Mouse (Mus musculus) liver, embryonic 14.5 days (tissue): Measurements from ENCODE around the gene Lmo4. TPM values are rescaled to one million over a fixed set of nuclear protein-coding genes. Genes with fewer than 3 reads are reported as not detected.

Experiments
- ATAC-seq: fragments of 200-750 bp; cut with Nextera tagmentation; 2 replicates; pipeline ENCODE4 v1.8.0; 2017; ENCODE audit warnings: moderate number of reproducible peaks, mild to moderate bottlenecking, moderate library complexity; ENCODE audit not compliant: insufficient read depth
- DNase-seq, 3 experiments: peaks; one replicate each; pipeline ENCODE4 v3.0.0-alpha.2; 2012 to 2013; ENCODE audit warnings: low read depth in 3 of 3, low spot score in 3 of 3
- H3K27ac ChIP-seq: fragments of 300-500 bp; sonication (generic); 2 replicates; pipeline ENCODE4 v1.5.1; 2014; ENCODE audit warnings: moderate library complexity, mild to moderate bottlenecking, control low read depth, inconsistent platforms
- H3K27me3 ChIP-seq: fragments of 300-500 bp; sonication (generic); 2 replicates; pipeline ENCODE4 v1.6.1; 2014; ENCODE audit warnings: mild to moderate bottlenecking, low read length, moderate library complexity; ENCODE audit not compliant: control insufficient read depth, insufficient read depth
- H3K36me3 ChIP-seq: fragments of 300-500 bp; sonication (generic); replicated peaks from 2 replicates; pipeline ENCODE4 v1.6.1; 2014; ENCODE audit warnings: low read depth; ENCODE audit not compliant: control insufficient read depth, insufficient read depth
- H3K4me1 ChIP-seq, 2 experiments: fragments of 200-500 bp in 1 of 2; fragments of 300-500 bp in 1 of 2; sonication (generic) in 1 of 2; replicated peaks; 2 replicates each; pipeline ENCODE4 v1.6.1; 2012 to 2014; ENCODE audit warnings: antibody characterized with exemption in 1 of 2, inconsistent platforms in 1 of 2, low read length in 1 of 2; ENCODE audit not compliant: control insufficient read depth in 2 of 2, insufficient read depth in 2 of 2
- H3K4me2 ChIP-seq: fragments of 300-500 bp; sonication (generic); 2 replicates; pipeline ENCODE4 v1.6.1; 2014; ENCODE audit warnings: low read depth, mild to moderate bottlenecking, control low read depth, moderate library complexity
- H3K4me3 ChIP-seq, 2 experiments: fragments of 200-500 bp in 1 of 2; fragments of 300-500 bp in 1 of 2; sonication (generic) in 1 of 2; 2 replicates each; pipeline ENCODE4 v1.5.1; 2012 to 2014; ENCODE audit warnings: low read depth in 2 of 2, low read length in 2 of 2, mild to moderate bottlenecking in 2 of 2, control low read depth in 1 of 2, inconsistent platforms in 1 of 2, moderate library complexity in 1 of 2; ENCODE audit not compliant: insufficient read depth in 1 of 2
- H3K9ac ChIP-seq: fragments of 300-500 bp; sonication (generic); replicated peaks from 2 replicates; pipeline ENCODE4 v1.6.1; 2014; ENCODE audit warnings: mild to moderate bottlenecking, control low read depth, moderate library complexity
- H3K9me3 ChIP-seq: fragments of 300-500 bp; sonication (generic); 2 replicates; pipeline ENCODE4 v1.6.1; 2016; ENCODE audit warnings: low read length, mixed read lengths; ENCODE audit not compliant: control insufficient read depth
- CTCF ChIP-seq: IDR thresholded peaks from 2 replicates; pipeline ENCODE4 v1.5.1; 2016; ENCODE audit warnings: antibody characterized with exemption, low read depth, control low read depth
- EP300 ChIP-seq: IDR thresholded peaks from 2 replicates; pipeline ENCODE4 v1.6.1; 2016; ENCODE audit warnings: antibody characterized with exemption, low read depth
- WGBS: fragments of 180-500 bp; shearing (Covaris S2); extraction: QIAGEN DNeasy Blood & Tissue Kit; methylation state at CpG from one replicate; pipeline ENCODE4 v1.1.7; 2014; ENCODE audit not compliant: insufficient replicate concordance; 5-methylcytosine and 5-hydroxymethylcytosine counted together
- polyA plus RNA-seq, 2 experiments: library from polyadenylated mRNA; depleted of rRNA in 1 of 2; stranded (reverse) in 1 of 2; unstranded in 1 of 2; fragments of >200 nt; fragmentation: Nextera tagmentation in 1 of 2; extraction: Ambion mirVana in 1 of 2; gene quantifications; 2 replicates each; pipeline versions ENCODE4 v1.2.1 to v1.2.3; 2012 to 2014

The Lmo4 gene
- polyA plus RNA-seq, 2 experiments, result 12.5 to 15.4 TPM

DNA sequence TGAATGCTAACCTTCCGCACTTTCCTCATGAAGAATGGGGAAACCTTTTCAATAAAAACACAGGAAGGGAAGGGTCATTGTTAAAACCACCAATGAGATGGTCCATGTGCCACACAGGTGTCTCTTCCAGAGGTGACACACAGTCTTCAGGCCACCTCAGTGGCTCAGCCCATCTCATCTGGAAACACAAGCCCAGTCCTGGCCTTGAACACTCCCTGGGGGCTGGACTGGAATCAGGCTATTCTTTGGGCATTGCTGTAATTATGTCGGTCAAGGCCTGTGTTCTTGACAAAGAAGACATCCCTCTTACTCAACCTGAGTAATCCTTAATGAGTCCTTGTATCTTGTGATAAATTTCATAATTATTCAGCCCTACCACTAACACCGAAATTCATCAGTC, 36.1 kb upstream of the Lmo4 start:
- TF ChIP-seq EP300 (no peak), CTCF (no peak)
- 72% methylated on average over 3 of the region's 3 CpGs for WGBS
- no peaks in the 10 kb centered on the region for H3K36me3 ChIP-seq
- H3K4me3 ChIP-seq, result no peak overlapping the region
- H3K4me2 ChIP-seq, result no peak overlapping the region
- no peaks in the 10 kb centered on the region for H3K27me3 ChIP-seq
- H3K9me3 ChIP-seq, result no peaks in the 10 kb centered on the region
- no peak overlapping the region for H3K27ac ChIP-seq
- H3K4me1 ChIP-seq, result no peaks in the 10 kb centered on the region
- ATAC-seq, result no peak
- no peak overlapping the region for H3K9ac ChIP-seq
- no peak for DNase-seq

DNA sequence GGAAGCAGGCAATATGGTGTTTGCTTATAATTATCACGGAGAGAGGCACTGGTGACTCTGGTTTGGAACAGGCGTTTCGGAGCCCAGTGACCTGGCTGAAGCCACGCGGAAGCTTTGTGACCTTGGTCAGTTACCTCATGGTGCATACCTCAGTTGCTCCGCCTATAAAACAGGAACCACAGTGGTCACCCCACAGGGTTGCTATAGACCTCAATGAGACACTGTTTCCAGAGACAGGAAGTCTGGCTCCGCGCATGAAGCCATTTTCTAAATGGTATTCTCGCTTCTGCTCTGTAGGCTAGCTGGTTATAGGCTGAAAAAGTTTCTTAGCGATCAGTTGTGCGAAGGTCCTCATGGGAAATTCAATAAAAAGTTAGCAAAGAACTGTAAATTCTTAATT, 33.5 kb upstream of the Lmo4 start:
- 79% methylated on average over 11 of the region's 11 CpGs for WGBS
- TF ChIP-seq CTCF (no peak), EP300 (no peak)
- H3K4me3 ChIP-seq, result no peak overlapping the region
- H3K27ac ChIP-seq, result no peak overlapping the region
- H3K9ac ChIP-seq, result no peak overlapping the region
- H3K27me3 ChIP-seq, result no peaks in the 10 kb centered on the region
- H3K4me2 ChIP-seq, result no peak overlapping the region
- no peaks in the 10 kb centered on the region for H3K4me1 ChIP-seq
- DNase-seq (no peak), ATAC-seq (no peak)
- no peaks in the 10 kb centered on the region for H3K9me3 ChIP-seq
- no peaks in the 10 kb centered on the region for H3K36me3 ChIP-seq

GRCm38 (mm10) chr3:144232347-144233008, 27.5 kb upstream of the Lmo4 start:
- DNase-seq, result no peak

DNA sequence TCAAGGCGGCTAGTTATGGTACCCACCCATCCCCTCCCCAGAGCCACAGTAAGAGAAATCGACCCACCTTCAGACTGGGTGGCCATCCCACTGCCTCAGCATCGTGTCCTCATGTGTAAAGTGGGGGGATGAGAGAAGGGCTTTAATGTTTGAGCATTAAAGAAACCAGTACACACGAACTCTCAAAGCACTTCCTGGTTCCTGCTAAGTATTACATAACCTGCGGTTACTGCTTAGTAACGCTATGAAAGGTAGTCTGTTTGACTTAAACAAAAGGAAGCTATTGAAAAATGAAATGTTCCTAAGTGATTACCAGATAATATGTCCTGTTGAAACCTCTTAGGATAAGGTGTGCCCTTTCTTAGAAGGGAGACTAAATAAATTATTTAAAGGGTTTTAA, 26.9 kb upstream of the Lmo4 start:
- Histone ChIP-seq H3K9ac (no peak overlapping the region), H3K4me1 (no peaks in the 10 kb centered on the region), H3K4me3 (no peak overlapping the region), H3K4me2 (no peak overlapping the region), H3K27ac (no peak overlapping the region), H3K27me3 (no peaks in the 10 kb centered on the region), H3K9me3 (no peaks in the 10 kb centered on the region), H3K36me3 (no peaks in the 10 kb centered on the region)
- WGBS, result 41% methylated on average over 6 of the region's 6 CpGs
- ATAC-seq, result no peak
- no peak for TF ChIP-seq EP300
- TF ChIP-seq CTCF, result no peak
- no peak for DNase-seq

More at GRCm38 (mm10) chr3:144232347-144233008, 27.5 kb upstream of the Lmo4 start:
- H3K27ac ChIP-seq, result no peak overlapping the region
- no peaks in the 10 kb centered on the region for H3K9me3 ChIP-seq
- no peak for TF ChIP-seq EP300
- TF ChIP-seq CTCF, result no peak
- H3K9ac ChIP-seq, result no peak overlapping the region
- WGBS, result 54% methylated on average over 11 of the region's 11 CpGs
- H3K4me3 ChIP-seq, result no peak overlapping the region
- ATAC-seq, result no peak
- H3K4me1 ChIP-seq, result no peaks in the 10 kb centered on the region
- H3K36me3 ChIP-seq, result no peaks in the 10 kb centered on the region
- no peak overlapping the region for H3K4me2 ChIP-seq
- no peaks in the 10 kb centered on the region for H3K27me3 ChIP-seq

- no peak overlapping the region for H3K9ac ChIP-seq
- no peak overlapping the region for H3K4me3 ChIP-seq
- H3K4me1 ChIP-seq, result no peaks in the 10 kb centered on the region
- ATAC-seq, result no peak
- TF ChIP-seq CTCF (no peak), EP300 (no peak)
- H3K4me2 ChIP-seq, result no peak overlapping the region
- no peaks in the 10 kb centered on the region for H3K36me3 ChIP-seq
- DNase-seq, result no peak
- H3K27me3 ChIP-seq, result no peaks in the 10 kb centered on the region
- no peaks in the 10 kb centered on the region for H3K9me3 ChIP-seq
- WGBS, result 55% methylated on average over 7 of the region's 7 CpGs
- no peak overlapping the region for H3K27ac ChIP-seq
Measured at GRCm38 (mm10) chr3:144231419-144231818, 26.4 kb upstream of the Lmo4 start.
